Mouse (Mus musculus) activated CD4-positive, CD25-positive, alpha-beta regulatory T cell, adult 4 months (primary cell): Measurements from ENCODE around the gene Neurl1b. TPM values are rescaled to one million over a fixed set of nuclear protein-coding genes. Genes with fewer than 3 reads are reported as not detected.

Experiments used
- ATAC-seq: one replicate; pipeline ENCODE4 v1.8.0; 2017
- polyA plus RNA-seq, 2 experiments: library from polyadenylated mRNA; unstranded; fragments of 100-300 nt; shearing (Covaris generic); gene quantifications; one replicate each; pipeline ENCODE4 v1.2.1; 2017

Neurl1b gene
- polyA plus RNA-seq, 2 experiments from 2014 or later = 0.33 to 0.57 TPM

GRCm38 (mm10) chr17:26494642-26495468 is 80.2 kb downstream of the Neurl1b start:
- no peak for ATAC-seq

Other genes with a start within 250 kb of the Neurl1b start
- gene Pdia2, start 215.7 kb upstream of the Neurl1b start, polyA plus RNA-seq = not detected
- 1 to 10 TPM; 2.9 to 8.9 TPM for gene Rgs11, start 211.9 kb upstream of the Neurl1b start, polyA plus RNA-seq
- gene Arhgdig, start 207.0 kb upstream of the Neurl1b start, polyA plus RNA-seq = not detected
- gene Fam234a, start 170.6 kb upstream of the Neurl1b start, polyA plus RNA-seq = 10 to 100 TPM; 20.9 to 21.3 TPM
- 10 to 100 TPM; 47.9 to 51.0 TPM for gene Luc7l, start 161.9 kb upstream of the Neurl1b start, polyA plus RNA-seq
- 10 to 100 TPM; 39.5 to 45.7 TPM for gene Ergic1, start 146.7 kb downstream of the Neurl1b start, polyA plus RNA-seq
- 10 to 100 TPM; 25.1 to 28.8 TPM for gene Dusp1, start 147.3 kb downstream of the Neurl1b start, polyA plus RNA-seq
- 100 to 1,000 TPM; 391 to 437 TPM for gene Atp6v0e, start 248.4 kb downstream of the Neurl1b start, polyA plus RNA-seq